Mouse (Mus musculus) liver, embryonic 14.5 days (tissue): Measurements from ENCODE around the gene Rpl10a. TPM values are rescaled to one million over a fixed set of nuclear protein-coding genes. Genes with fewer than 3 reads are reported as not detected.
A peak's percentile ranks its signal among the peaks of the same experiment; 100 is the strongest.

Source experiments
- ATAC-seq: fragments of 200-750 bp; cut with Nextera tagmentation; 2 replicates; pipeline ENCODE4 v1.8.0; 2017; ENCODE audit warnings: moderate number of reproducible peaks, mild to moderate bottlenecking, moderate library complexity; ENCODE audit not compliant: insufficient read depth
- DNase-seq, 3 experiments: peaks; one replicate each; pipeline ENCODE4 v3.0.0-alpha.2; 2012 to 2013; ENCODE audit warnings: low read depth in 3 of 3, low spot score in 3 of 3
- H3K27ac ChIP-seq: fragments of 300-500 bp; sonication (generic); 2 replicates; pipeline ENCODE4 v1.5.1; 2014; ENCODE audit warnings: moderate library complexity, mild to moderate bottlenecking, control low read depth, inconsistent platforms
- H3K27me3 ChIP-seq: fragments of 300-500 bp; sonication (generic); 2 replicates; pipeline ENCODE4 v1.6.1; 2014; ENCODE audit warnings: mild to moderate bottlenecking, low read length, moderate library complexity; ENCODE audit not compliant: control insufficient read depth, insufficient read depth
- H3K36me3 ChIP-seq: fragments of 300-500 bp; sonication (generic); replicated peaks from 2 replicates; pipeline ENCODE4 v1.6.1; 2014; ENCODE audit warnings: low read depth; ENCODE audit not compliant: control insufficient read depth, insufficient read depth
- H3K4me1 ChIP-seq, 2 experiments: fragments of 200-500 bp in 1 of 2; fragments of 300-500 bp in 1 of 2; sonication (generic) in 1 of 2; replicated peaks; 2 replicates each; pipeline ENCODE4 v1.6.1; 2012 to 2014; ENCODE audit warnings: antibody characterized with exemption in 1 of 2, inconsistent platforms in 1 of 2, low read length in 1 of 2; ENCODE audit not compliant: control insufficient read depth in 2 of 2, insufficient read depth in 2 of 2
- H3K4me2 ChIP-seq: fragments of 300-500 bp; sonication (generic); 2 replicates; pipeline ENCODE4 v1.6.1; 2014; ENCODE audit warnings: low read depth, mild to moderate bottlenecking, control low read depth, moderate library complexity
- H3K4me3 ChIP-seq, 2 experiments: fragments of 200-500 bp in 1 of 2; fragments of 300-500 bp in 1 of 2; sonication (generic) in 1 of 2; 2 replicates each; pipeline ENCODE4 v1.5.1; 2012 to 2014; ENCODE audit warnings: low read depth in 2 of 2, low read length in 2 of 2, mild to moderate bottlenecking in 2 of 2, control low read depth in 1 of 2, inconsistent platforms in 1 of 2, moderate library complexity in 1 of 2; ENCODE audit not compliant: insufficient read depth in 1 of 2
- H3K9ac ChIP-seq: fragments of 300-500 bp; sonication (generic); replicated peaks from 2 replicates; pipeline ENCODE4 v1.6.1; 2014; ENCODE audit warnings: mild to moderate bottlenecking, control low read depth, moderate library complexity
- H3K9me3 ChIP-seq: fragments of 300-500 bp; sonication (generic); 2 replicates; pipeline ENCODE4 v1.6.1; 2016; ENCODE audit warnings: low read length, mixed read lengths; ENCODE audit not compliant: control insufficient read depth
- CTCF ChIP-seq: IDR thresholded peaks from 2 replicates; pipeline ENCODE4 v1.5.1; 2016; ENCODE audit warnings: antibody characterized with exemption, low read depth, control low read depth
- EP300 ChIP-seq: IDR thresholded peaks from 2 replicates; pipeline ENCODE4 v1.6.1; 2016; ENCODE audit warnings: antibody characterized with exemption, low read depth
- WGBS: fragments of 180-500 bp; shearing (Covaris S2); extraction: QIAGEN DNeasy Blood & Tissue Kit; methylation state at CpG from one replicate; pipeline ENCODE4 v1.1.7; 2014; ENCODE audit not compliant: insufficient replicate concordance; 5-methylcytosine and 5-hydroxymethylcytosine counted together
- polyA plus RNA-seq, 2 experiments: library from polyadenylated mRNA; depleted of rRNA in 1 of 2; stranded (reverse) in 1 of 2; unstranded in 1 of 2; fragments of >200 nt; fragmentation: Nextera tagmentation in 1 of 2; extraction: Ambion mirVana in 1 of 2; gene quantifications; 2 replicates each; pipeline versions ENCODE4 v1.2.1 to v1.2.3; 2012 to 2014

The Rpl10a gene
- polyA plus RNA-seq, 2 experiments = 510 to 1,992 TPM

GRCm38 (mm10) chr17:28347327-28347726 lies 19.1 kb downstream of the Rpl10a start:
- H3K4me1 ChIP-seq = peaks cover 4 to 10% of the 10 kb centered on the region in 2 experiments
- peaks cover 17% of the 10 kb centered on the region for H3K27me3 ChIP-seq
- no peaks in the 10 kb centered on the region for H3K9me3 ChIP-seq
- no peaks in the 10 kb centered on the region for H3K36me3 ChIP-seq
- H3K4me3 ChIP-seq = no peak overlapping the region
- H3K4me2 ChIP-seq = no peak overlapping the region
- DNase-seq (no peak), ATAC-seq (no peak)
- no peak overlapping the region for H3K9ac ChIP-seq
- TF ChIP-seq CTCF (no peak), EP300 (no peak)
- 61% methylated on average over 10 of the region's 10 CpGs for WGBS
- H3K27ac ChIP-seq = no peak overlapping the region

- no peak overlapping the region for H3K4me3 ChIP-seq
- no peak for ATAC-seq
- H3K36me3 ChIP-seq = no peaks in the 10 kb centered on the region
- H3K9me3 ChIP-seq = no peaks in the 10 kb centered on the region
- H3K27ac ChIP-seq = no peak overlapping the region
- no peak overlapping the region for H3K4me2 ChIP-seq
- H3K9ac ChIP-seq = no peak overlapping the region
- 34% methylated on average over 6 of the region's 6 CpGs for WGBS
- peaks cover 17% of the 10 kb centered on the region for H3K27me3 ChIP-seq
- TF ChIP-seq CTCF = no peak
- TF ChIP-seq EP300 = no peak
- peaks cover 9 to 13% of the 10 kb centered on the region in 2 experiments for H3K4me1 ChIP-seq
- DNase-seq = no peak
These were observed 19.9 kb downstream of the Rpl10a start for GRCm38 (mm10) chr17:28348211-28348610.

- TF ChIP-seq CTCF (no peak), EP300 (no peak)
- Histone ChIP-seq H3K9me3 (no peaks in the 10 kb centered on the region), H3K36me3 (no peaks in the 10 kb centered on the region), H3K9ac (peak overlapping the region; percentile 52; the same call in 1 of the 2 replicates), H3K4me3 (peak overlapping the region; percentile 44 to 72), H3K4me1 (peaks cover 9 to 13% of the 10 kb centered on the region in 2 experiments), H3K27me3 (peaks cover 17% of the 10 kb centered on the region), H3K27ac (no peak overlapping the region), H3K4me2 (peak overlapping the region; percentile 91)
- WGBS = 28% methylated on average over 13 of the region's 13 CpGs
- ATAC-seq (no peak), DNase-seq (no peak)
These were observed 21.1 kb downstream of the Rpl10a start for GRCm38 (mm10) chr17:28349264-28349880.

GRCm38 (mm10) chr17:28349901-28350465 lies 21.7 kb downstream of the Rpl10a start:
- TF ChIP-seq EP300 (no peak), CTCF (no peak)
- ATAC-seq (peak; percentile 43), DNase-seq (no peak)
- H3K4me3 ChIP-seq = peak overlapping the region; percentile 44 to 72
- no peaks in the 10 kb centered on the region for H3K36me3 ChIP-seq
- H3K4me1 ChIP-seq = peaks cover 9 to 13% of the 10 kb centered on the region in 2 experiments
- H3K9ac ChIP-seq = peak overlapping the region; percentile 52
- H3K9me3 ChIP-seq = no peaks in the 10 kb centered on the region
- no peak overlapping the region for H3K27ac ChIP-seq
- H3K4me2 ChIP-seq = peak overlapping the region; percentile 91
- peaks cover 17% of the 10 kb centered on the region for H3K27me3 ChIP-seq
- 1% methylated on average over 47 of the region's 54 CpGs for WGBS
